Mouse (Mus musculus) hindbrain, embryonic 13.5 days (tissue): Measurements from ENCODE around the gene Slitrk1. TPM values are rescaled to one million over a fixed set of nuclear protein-coding genes. Genes with fewer than 3 reads are reported as not detected.

ENCODE experiments used
- ATAC-seq: fragments of 200-750 bp; cut with Nextera tagmentation; 2 replicates; pipeline ENCODE4 v1.8.0; 2017; ENCODE audit warnings: moderate TSS enrichment; ENCODE audit not compliant: low FRiP score
- H3K27ac ChIP-seq: fragments of 300-500 bp; sonication (generic); 2 replicates; pipeline ENCODE4 v1.5.1; 2015; ENCODE audit warnings: inconsistent platforms, mild to moderate bottlenecking, moderate library complexity
- H3K27me3 ChIP-seq: fragments of 300-500 bp; sonication (generic); 2 replicates; pipeline ENCODE4 v1.6.1; 2015; ENCODE audit warnings: mild to moderate bottlenecking, inconsistent platforms
- H3K36me3 ChIP-seq: fragments of 300-500 bp; sonication (generic); 2 replicates; pipeline ENCODE4 v1.6.1; 2015; ENCODE audit warnings: mild to moderate bottlenecking, inconsistent platforms
- H3K4me1 ChIP-seq: fragments of 300-500 bp; sonication (generic); replicated peaks from 2 replicates; pipeline ENCODE4 v1.6.1; 2015; ENCODE audit warnings: inconsistent platforms
- H3K4me2 ChIP-seq: fragments of 300-500 bp; sonication (generic); 2 replicates; pipeline ENCODE4 v1.6.1; 2015; ENCODE audit warnings: inconsistent platforms, mild to moderate bottlenecking, moderate library complexity
- H3K4me3 ChIP-seq: fragments of 300-500 bp; sonication (generic); 2 replicates; pipeline ENCODE4 v1.5.1; 2015; ENCODE audit warnings: mild to moderate bottlenecking, inconsistent platforms
- H3K9ac ChIP-seq: fragments of 300-500 bp; sonication (generic); 2 replicates; pipeline ENCODE4 v1.6.1; 2015; ENCODE audit warnings: mild to moderate bottlenecking, inconsistent platforms
- H3K9me3 ChIP-seq: fragments of 300-500 bp; sonication (generic); 2 replicates; pipeline ENCODE4 v1.6.1; 2016; ENCODE audit warnings: inconsistent platforms
- WGBS: fragments of 180-500 bp; shearing (Covaris S2); methylation state at CpG from one replicate; pipeline ENCODE4 v1.1.7; 2015; 5-methylcytosine and 5-hydroxymethylcytosine counted together
- polyA plus RNA-seq: library from polyadenylated mRNA; unstranded; fragments of >200 nt; fragmentation: Nextera tagmentation; extraction: Ambion mirVana; gene quantifications from 2 replicates; pipeline ENCODE4 v1.2.1, GENCODE M21; 2015

Slitrk1 gene
- polyA plus RNA-seq, 1 experiment from 2014 or later: 30.2 TPM

- Histone ChIP-seq H3K27me3 (no peaks in the 10 kb centered on the region), H3K27ac (no peak overlapping the region), H3K9ac (no peak overlapping the region), H3K4me2 (no peak overlapping the region), H3K36me3 (no peaks in the 10 kb centered on the region), H3K4me3 (no peak overlapping the region), H3K9me3 (no peaks in the 10 kb centered on the region), H3K4me1 (no peaks in the 10 kb centered on the region)
- no peak for ATAC-seq
Measured at GRCm38 (mm10) chr14:108864631-108865030, 49.3 kb downstream of the Slitrk1 start.

- 91% methylated on average over 1 of the region's 1 CpGs for WGBS
- Histone ChIP-seq H3K4me2 (no peak overlapping the region), H3K27ac (no peak overlapping the region), H3K9me3 (no peaks in the 10 kb centered on the region), H3K4me3 (no peak overlapping the region), H3K27me3 (no peaks in the 10 kb centered on the region), H3K9ac (no peak overlapping the region), H3K4me1 (no peaks in the 10 kb centered on the region), H3K36me3 (no peaks in the 10 kb centered on the region)
- no peak for ATAC-seq
Measured at GRCm38 (mm10) chr14:108859310-108859709, 54.6 kb downstream of the Slitrk1 start.
